12 mouse cellular contexts compared by ENCODE assay signal in genomic region chr5:4851245-4851933, GRCm38 (mm10).
DNase-seq lines count a peak whose midpoint lies in the region; ATAC-seq and TF ChIP-seq lines count a peak whose summit lies in the region.
"Had no signal": no experiment of that assay in that cellular context is flagged by ENCODE, and none has a peak within 500 bp of the region (broad histone marks: within the 10 kb centered on the region; RNA-seq: fewer than 3 reads in every experiment).

No protein-coding gene starts in this region.

- no peaks in the 10 kb centered on the region for H3K9me3 ChIP-seq in kidney, embryonic 14.5 days (ENCODE audit: control insufficient read depth, low read length)
- no peaks in the 10 kb centered on the region for H3K9me3 ChIP-seq in neural tube, embryonic 13.5 days
- no peaks in the 10 kb centered on the region for H3K9me3 ChIP-seq in midbrain, embryonic 11.5 days (ENCODE audit: control insufficient read depth, low read length)
- H3K9me3 ChIP-seq in liver, postnatal 0 days (ENCODE audit: low read length): no peaks in the 10 kb centered on the region
- H3K9me3 ChIP-seq: embryonic facial prominence, embryonic 13.5 days had no signal

- no peak overlapping the region for H3K4me3 ChIP-seq in kidney, embryonic 14.5 days (ENCODE audit: low read length)
- no peak overlapping the region for H3K4me3 ChIP-seq in neural tube, embryonic 13.5 days
- H3K4me3 ChIP-seq in midbrain, embryonic 11.5 days (ENCODE audit: low read depth, low read length): no peak overlapping the region
- H3K4me3 ChIP-seq in liver, postnatal 0 days (ENCODE audit: low read depth, low read length): no peak overlapping the region
- H3K4me3 ChIP-seq: embryonic facial prominence, embryonic 13.5 days had no signal

- no peak for TF ChIP-seq EP300 in liver, postnatal 0 days (IDR thresholded peaks at IDR 0.05; ENCODE audit: low read depth)

- no peak overlapping the region for H3K9ac ChIP-seq in kidney, embryonic 14.5 days (ENCODE audit: low read depth, low read length)
- H3K9ac ChIP-seq in neural tube, embryonic 13.5 days: no peak overlapping the region
- H3K9ac ChIP-seq in midbrain, embryonic 11.5 days (ENCODE audit: low read length): no peak overlapping the region
- H3K9ac ChIP-seq in liver, postnatal 0 days (replicated peaks): no peak overlapping the region
- H3K9ac ChIP-seq: embryonic facial prominence, embryonic 13.5 days had no signal

- no peaks in the 10 kb centered on the region for H3K27me3 ChIP-seq in kidney, embryonic 14.5 days (ENCODE audit: control insufficient read depth, insufficient read depth, low read length)
- H3K27me3 ChIP-seq in neural tube, embryonic 13.5 days: peaks cover 34% of the 10 kb centered on the region
- no peaks in the 10 kb centered on the region for H3K27me3 ChIP-seq in midbrain, embryonic 11.5 days (ENCODE audit: control insufficient read depth, insufficient read depth, low read length)
- no peaks in the 10 kb centered on the region for H3K27me3 ChIP-seq in liver, postnatal 0 days (ENCODE audit: insufficient read depth, low read length)
- H3K27me3 ChIP-seq: embryonic facial prominence, embryonic 13.5 days had no signal

- ATAC-seq in kidney, embryonic 14.5 days (ENCODE audit: low FRiP score, low TSS enrichment): 0 out of 2 replicates have a peak, but pooled peaks have one; percentile 39
- ATAC-seq in neural tube, embryonic 13.5 days (ENCODE audit: low read depth): peak; percentile 19; the same call in 1 of the 2 replicates
- peak; percentile 92 for ATAC-seq in midbrain, embryonic 11.5 days (ENCODE audit: low FRiP score)
- no peak for ATAC-seq in liver, postnatal 0 days

- no peak overlapping the region for H3K4me2 ChIP-seq in kidney, embryonic 14.5 days (replicated peaks; ENCODE audit: low read depth, low read length)
- H3K4me2 ChIP-seq in neural tube, embryonic 13.5 days: no peak overlapping the region
- H3K4me2 ChIP-seq in midbrain, embryonic 11.5 days: no peak overlapping the region
- no peak overlapping the region for H3K4me2 ChIP-seq in liver, postnatal 0 days (ENCODE audit: low read depth, low read length)
- H3K4me2 ChIP-seq: embryonic facial prominence, embryonic 13.5 days had no signal

- peak overlapping the region; percentile 31; the same call in 1 of the 2 replicates for H3K27ac ChIP-seq in kidney, embryonic 14.5 days (ENCODE audit: low read depth, low read length)
- H3K27ac ChIP-seq in neural tube, embryonic 13.5 days (replicated peaks): no peak overlapping the region
- H3K27ac ChIP-seq in midbrain, embryonic 11.5 days (ENCODE audit: low read depth, low read length): peak overlapping the region; percentile 52
- no peak overlapping the region for H3K27ac ChIP-seq in liver, postnatal 0 days (ENCODE audit: low read depth)
- H3K27ac ChIP-seq: embryonic facial prominence, embryonic 13.5 days had no signal

- TF ChIP-seq CTCF in liver, postnatal 0 days (IDR thresholded peaks at IDR 0.05; ENCODE audit: low read depth): no peak

- H3K36me3 ChIP-seq in kidney, embryonic 14.5 days (ENCODE audit: control insufficient read depth, insufficient read depth, low read length): no peaks in the 10 kb centered on the region
- H3K36me3 ChIP-seq in neural tube, embryonic 13.5 days: no peaks in the 10 kb centered on the region
- H3K36me3 ChIP-seq in midbrain, embryonic 11.5 days (ENCODE audit: control insufficient read depth, insufficient read depth, low read length): no peaks in the 10 kb centered on the region
- no peaks in the 10 kb centered on the region for H3K36me3 ChIP-seq in liver, postnatal 0 days (replicated peaks; ENCODE audit: insufficient read depth, low read length)
- H3K36me3 ChIP-seq: embryonic facial prominence, embryonic 13.5 days had no signal

- H3K4me1 ChIP-seq in kidney, embryonic 14.5 days (ENCODE audit: control insufficient read depth, insufficient read depth, low read length): no peaks in the 10 kb centered on the region
- 0 out of 2 replicates have a peak, but pooled peaks cover 5% of the 10 kb centered on the region for H3K4me1 ChIP-seq in neural tube, embryonic 13.5 days (replicated peaks)
- H3K4me1 ChIP-seq in midbrain, embryonic 11.5 days (ENCODE audit: control insufficient read depth, insufficient read depth, low read length): peaks cover 11% of the 10 kb centered on the region
- H3K4me1 ChIP-seq in liver, postnatal 0 days (ENCODE audit: insufficient read depth): no peaks in the 10 kb centered on the region

- 93% methylated on average over 4 of the region's 4 CpGs for WGBS in kidney, embryonic 14.5 days
- 89% methylated on average over 4 of the region's 4 CpGs for WGBS in neural tube, embryonic 13.5 days
- WGBS in midbrain, embryonic 11.5 days: 93% methylated on average over 4 of the region's 4 CpGs
- WGBS in liver, postnatal 0 days (ENCODE audit: insufficient replicate concordance): 83% methylated on average over 4 of the region's 4 CpGs

- DNase-seq in kidney, adult 18-20 months: no peak
- DNase-seq in neural tube, embryonic 10.5 days (ENCODE audit: extremely low spot score, low spot score): no peak
- peak; percentile 90 for DNase-seq in midbrain, embryonic 11.5 days (ENCODE audit: low spot score, missing footprints)
- no peak for DNase-seq in liver, postnatal 0 days
- no peak for DNase-seq in left cerebral cortex, adult 9 months (ENCODE audit: low spot score in 2 of 2)
- no peak for DNase-seq in right cerebral cortex, postnatal 4 days
- DNase-seq: cerebellum, postnatal 25 days; liver; thymus, adult 18-20 months had no signal

Comparison
In these comparisons a context has a peak if more than half of its experiments do, and no peak if none do; other contexts are left out.
1. H3K27ac ChIP-seq: peak in kidney, embryonic 14.5 days (single experiment) and midbrain, embryonic 11.5 days (single experiment); none in neural tube, embryonic 13.5 days (single experiment) and liver, postnatal 0 days (single experiment).